Mouse (Mus musculus) gastrocnemius, postnatal 25 days (tissue): Measurements from ENCODE around the gene Gm49387. TPM values are rescaled to one million over a fixed set of nuclear protein-coding genes. Genes with fewer than 3 reads are reported as not detected.

ENCODE experiments used
- DNase-seq: peaks from one replicate; pipeline ENCODE4 v3.0.0; 2022
- total RNA-seq, 2 experiments: library from RNA; stranded (reverse); gene quantifications; 1 replicate in 1 of 2; 2 replicates in 1 of 2; pipeline ENCODE4 v1.2.3; 2021

The Gm49387 gene
- total RNA-seq, 2 experiments from 2014 or later, result 0.79 to 1.3 TPM

DNA sequence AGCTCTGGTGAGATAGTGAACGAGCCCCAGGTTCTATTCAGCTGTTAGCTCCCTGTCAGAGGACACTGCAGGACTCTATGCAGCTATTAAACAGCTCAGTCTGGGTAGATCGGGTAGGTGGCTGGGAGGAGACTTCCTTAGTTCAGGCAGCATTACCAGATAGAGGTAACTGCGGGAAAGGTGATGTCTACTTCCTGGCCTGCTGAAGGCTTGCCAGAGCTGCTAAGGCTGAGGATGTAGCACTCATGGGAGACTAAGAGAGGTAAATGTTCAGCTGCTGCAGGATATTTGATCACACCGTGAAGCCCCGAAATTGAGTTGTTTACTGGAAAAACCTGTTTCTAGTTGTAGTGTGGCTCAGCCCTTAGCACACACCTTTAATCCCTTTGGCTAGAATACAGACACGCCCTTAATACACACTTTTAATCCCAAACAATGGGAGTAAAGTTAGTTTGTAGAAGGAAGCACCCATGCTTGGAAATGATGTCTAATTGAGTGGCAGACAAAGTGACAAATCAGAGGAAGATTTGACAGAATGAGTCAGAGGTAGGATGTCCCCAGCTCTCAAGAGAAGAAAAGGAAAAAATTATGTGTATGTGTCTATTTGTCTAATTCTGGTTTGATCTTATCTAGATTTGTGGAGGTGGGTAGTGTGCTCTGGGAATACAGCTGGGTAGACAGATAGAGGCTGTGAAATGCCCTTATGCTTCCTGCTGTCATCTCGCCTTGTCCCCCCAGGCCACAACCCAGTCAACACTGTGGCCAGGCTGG is 115.5 kb downstream of the Gm49387 start:
- no peak for DNase-seq

- DNase-seq, result no peak
These were observed 119.4 kb downstream of the Gm49387 start for GRCm38 (mm10) chr14:31521318-31521717.

- DNase-seq, result no peak
These were observed 121.5 kb downstream of the Gm49387 start for GRCm38 (mm10) chr14:31519165-31519564.

DNA sequence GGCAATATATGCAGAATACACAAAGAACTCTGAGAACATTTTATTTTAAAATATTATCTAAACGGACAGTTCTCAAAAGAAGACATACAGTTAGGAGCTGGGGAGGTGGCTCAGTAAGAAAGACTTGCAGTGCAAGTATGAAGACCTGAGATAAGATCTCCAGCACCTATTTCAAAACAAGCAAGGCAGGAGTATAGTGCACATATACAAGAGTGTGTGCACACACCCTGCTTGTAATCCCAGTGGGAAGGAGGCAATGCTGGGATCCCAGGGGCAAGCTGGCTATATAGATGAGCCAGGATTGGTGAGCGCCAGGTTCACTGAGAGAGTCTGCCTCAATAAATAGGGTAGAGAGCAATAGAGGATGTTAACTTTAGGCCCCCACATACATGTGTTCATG is 124.8 kb downstream of the Gm49387 start:
- DNase-seq, result no peak

DNA sequence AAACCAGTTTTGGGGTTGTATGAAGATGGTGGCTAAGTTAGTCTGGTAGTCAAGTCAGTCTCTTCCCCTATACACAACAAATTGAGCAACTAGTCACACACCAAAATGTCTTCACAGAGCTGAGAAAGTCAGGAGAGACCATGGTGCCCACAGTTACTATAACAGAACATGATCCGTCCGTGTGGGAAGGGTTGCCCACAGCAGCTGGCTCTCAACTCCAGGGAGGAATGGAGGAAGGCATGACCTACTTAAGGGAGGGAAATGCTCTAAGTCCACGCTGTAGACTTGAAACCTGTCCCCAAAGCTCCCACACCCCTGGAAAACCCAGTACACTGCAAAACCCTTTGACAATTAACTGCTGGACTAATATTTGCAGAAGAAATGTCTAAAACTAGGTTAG is 130.4 kb downstream of the Gm49387 start:
- no peak for DNase-seq

GRCm38 (mm10) chr14:31509911-31510310 is 130.8 kb downstream of the Gm49387 start:
- DNase-seq, result no peak

- no peak for DNase-seq
These were observed 134.2 kb downstream of the Gm49387 start for GRCm38 (mm10) chr14:31506456-31506855.

GRCm38 (mm10) chr14:31503406-31503805 is 137.3 kb downstream of the Gm49387 start:
- DNase-seq, result peak; percentile 78

Other genes starting within 250 kb of the Gm49387 start
- 10 to 100 TPM; 33.9 to 46.8 TPM for gene Sh3bp5, start 204.8 kb downstream of the Gm49387 start, total RNA-seq
- gene Eaf1, start 146.5 kb downstream of the Gm49387 start, total RNA-seq, result 1 to 10 TPM; 8.5 to 8.6 TPM
- gene Mettl6, start 145.8 kb downstream of the Gm49387 start, total RNA-seq, result 1 to 10 TPM; 6.9 to 9.8 TPM
- gene Colq, start 49.5 kb downstream of the Gm49387 start, total RNA-seq, result 1 to 10 TPM; 6.4 to 9.6 TPM
- 1 to 10 TPM; 4.1 to 6.2 TPM for gene Btd, start 150 bp upstream of the Gm49387 start, total RNA-seq
- 1 to 10 TPM; 3.7 to 7.8 TPM for gene Hacl1, start 408 bp upstream of the Gm49387 start, total RNA-seq
- gene Ankrd28, start 189.8 kb upstream of the Gm49387 start, total RNA-seq, result 10 to 100 TPM; 34.6 to 41.3 TPM